Mouse (Mus musculus) CH12.LX (cell line): ENCODE measurements around the gene Pcx. TPM values are rescaled to one million over a fixed set of nuclear protein-coding genes. Genes with fewer than 3 reads are reported as not detected.

Source experiments
- DNase-seq: peaks from one replicate; pipeline ENCODE4 v3.0.0-alpha.2; 2013; ENCODE audit errors: extremely low read depth
- H3K27ac ChIP-seq: 2 replicates; pipeline ENCODE4 v1.5.1; 2012; ENCODE audit warnings: low read depth, mild to moderate bottlenecking, control low read depth, moderate library complexity; ENCODE audit not compliant: insufficient read depth
- H3K27me3 ChIP-seq: replicated peaks from 2 replicates; pipeline ENCODE3; 2012; ENCODE audit warnings: inconsistent platforms
- H3K36me3 ChIP-seq, 2 experiments: replicated peaks in 1 of 2; 2 replicates each; pipeline versions ENCODE3 to v1.6.1; 2012; ENCODE audit warnings: inconsistent platforms in 1 of 2, low read length in 1 of 2, mild to moderate bottlenecking in 1 of 2, mixed read lengths in 1 of 2, moderate library complexity in 1 of 2; ENCODE audit not compliant: control insufficient read depth in 1 of 2, insufficient read depth in 1 of 2
- H3K4me1 ChIP-seq, 2 experiments: 2 replicates each; pipeline ENCODE4 v1.6.1; 2012; ENCODE audit warnings: inconsistent platforms in 1 of 2, moderate library complexity in 1 of 2; ENCODE audit not compliant: insufficient read depth in 2 of 2, control insufficient read depth in 1 of 2
- H3K4me2 ChIP-seq: 2 replicates; pipeline ENCODE4 v1.6.1; 2012; ENCODE audit warnings: low read depth, mild to moderate bottlenecking, control low read depth; ENCODE audit not compliant: poor library complexity, insufficient read depth, severe bottlenecking
- H3K4me3 ChIP-seq, 3 experiments: fragments of 150-350 bp in 1 of 3; sonication (generic) in 1 of 3; replicated peaks in 1 of 3; 2 replicates each; pipeline versions ENCODE3 to v1.5.1; 2011 to 2012; ENCODE audit warnings: low read depth in 2 of 3, low read length in 2 of 3, mild to moderate bottlenecking in 2 of 3, moderate library complexity in 2 of 3, control low read depth in 1 of 3, improper control_type of control experiment in 1 of 3, inconsistent platforms in 1 of 3, mixed read lengths in 1 of 3; ENCODE audit not compliant: poor library complexity in 1 of 3
- H3K79me2 ChIP-seq: replicated peaks from 2 replicates; pipeline ENCODE4 v1.6.1; 2012; ENCODE audit warnings: mild to moderate bottlenecking, moderate library complexity; ENCODE audit not compliant: control insufficient read depth, poor library complexity, insufficient read depth, severe bottlenecking; ENCODE audit errors: extremely low read depth
- H3K9ac ChIP-seq: 2 replicates; pipeline ENCODE4 v1.6.1; 2012; ENCODE audit warnings: low read depth, mild to moderate bottlenecking, control low read depth, moderate library complexity; ENCODE audit not compliant: insufficient read depth
- H3K9me3 ChIP-seq: replicated peaks from 2 replicates; pipeline ENCODE3; 2012; ENCODE audit warnings: low read length, inconsistent platforms, mixed read lengths
- BHLHE40 ChIP-seq: IDR thresholded peaks from 2 replicates; pipeline ENCODE4 v1.6.1; 2011; ENCODE audit warnings: mild to moderate bottlenecking, low read depth, low read length, improper control_type of control experiment
- E2F4 ChIP-seq: IDR thresholded peaks from 2 replicates; pipeline ENCODE4 v1.6.1; 2011; ENCODE audit warnings: low read depth, low read length, improper control_type of control experiment; ENCODE audit not compliant: insufficient replicate concordance
- ETS1 ChIP-seq: conservative IDR thresholded peaks from 2 replicates; pipeline ENCODE4 v1.6.1; 2012; ENCODE audit warnings: low read depth, mild to moderate bottlenecking, inconsistent platforms, low read length, improper control_type of control experiment, moderate library complexity
- HCFC1 ChIP-seq: IDR thresholded peaks from 2 replicates; pipeline ENCODE4 v1.6.1; 2012; ENCODE audit warnings: low read depth, mild to moderate bottlenecking, inconsistent platforms, low read length, improper control_type of control experiment
- IRF4 ChIP-seq: IDR thresholded peaks from 2 replicates; pipeline ENCODE4 v1.6.1; 2014; ENCODE audit warnings: low read depth, mild to moderate bottlenecking, inconsistent platforms, low read length, improper control_type of control experiment
- JUN ChIP-seq: IDR thresholded peaks from 2 replicates; pipeline ENCODE4 v1.6.1; 2011; ENCODE audit warnings: low read depth, mild to moderate bottlenecking, low read length, improper control_type of control experiment, moderate library complexity; ENCODE audit not compliant: insufficient read depth
- MAFK ChIP-seq: IDR thresholded peaks from 2 replicates; pipeline ENCODE4 v1.6.1; 2011; ENCODE audit warnings: low read length, improper control_type of control experiment; ENCODE audit not compliant: insufficient replicate concordance
- MAZ ChIP-seq: IDR thresholded peaks from 2 replicates; pipeline ENCODE4 v1.6.1; 2012; ENCODE audit warnings: low read depth, mild to moderate bottlenecking, inconsistent platforms, low read length, improper control_type of control experiment, moderate library complexity
- NRF1 ChIP-seq: IDR thresholded peaks from 2 replicates; pipeline ENCODE4 v1.6.1; 2014; ENCODE audit warnings: low read depth, mild to moderate bottlenecking, inconsistent platforms, low read length, improper control_type of control experiment, moderate library complexity
- PAX5 ChIP-seq: IDR thresholded peaks from 2 replicates; pipeline ENCODE4 v1.6.1; 2012; ENCODE audit warnings: low read length, inconsistent platforms, mixed read lengths
- POLR2A ChIP-seq: IDR thresholded peaks from 2 replicates; pipeline ENCODE4 v1.6.1; 2011; ENCODE audit warnings: low read depth, mild to moderate bottlenecking, improper control_type of control experiment, low read length
- RAD21 ChIP-seq: IDR thresholded peaks from 2 replicates; pipeline ENCODE4 v1.6.1; 2011; ENCODE audit warnings: low read depth, mild to moderate bottlenecking, low read length, improper control_type of control experiment, moderate library complexity
- RCOR1 ChIP-seq: conservative IDR thresholded peaks from 2 replicates; pipeline ENCODE4 v1.6.1; 2012; ENCODE audit warnings: low read depth, mild to moderate bottlenecking, inconsistent platforms, low read length, improper control_type of control experiment
- TCF12 ChIP-seq: IDR thresholded peaks from 2 replicates; pipeline ENCODE4 v1.6.1; 2014; ENCODE audit warnings: low read depth, mild to moderate bottlenecking, inconsistent platforms, low read length, improper control_type of control experiment
- USF2 ChIP-seq: conservative IDR thresholded peaks from 2 replicates; pipeline ENCODE4 v1.6.1; 2011; ENCODE audit warnings: low read depth, low read length, improper control_type of control experiment
- ZNF384 ChIP-seq: IDR thresholded peaks from 2 replicates; pipeline ENCODE4 v1.6.1; 2012; ENCODE audit warnings: low read depth, low read length, improper control_type of control experiment, inconsistent platforms
- dilution Hi-C: fragments of 300-500 bp; cut with MboI; formaldehyde crosslinking; loops from 2 replicates; pipeline ENCODE4 v1.14.3; 2020; ENCODE audit warnings: low sequenced_read_pairs; ENCODE audit not compliant: extremely low pct_unique_long_range_greater_than_20kb, extremely low pct_ligation_motif_present
- in situ Hi-C: fragments of 300-500 bp; cut with MboI; formaldehyde crosslinking; loops from 3 replicates; pipeline ENCODE4 v1.14.3; 2019; ENCODE audit warnings: low sequenced_read_pairs, low pct_ligation_motif_present, low pct_unique_long_range_greater_than_20kb, mixed read lengths
- polyA plus RNA-seq: library from polyadenylated mRNA; unstranded; fragments of >175 nt; gene quantifications from 2 replicates; pipeline ENCODE4 v1.2.1, GENCODE M21; 2012; ENCODE audit warnings: low read depth; ENCODE audit not compliant: insufficient read length
- total RNA-seq, 2 experiments: library from RNA; depleted of rRNA; stranded (reverse); fragments of 300-350 nt in 1 of 2; fragments of >200 nt in 1 of 2; gene quantifications; 2 replicates each; pipeline ENCODE4 v1.2.3; 2012 to 2014

Gene Pcx
- total and polyA plus RNA-seq, 3 experiments: 7.7 to 14.2 (median 10.7) TPM

DNA sequence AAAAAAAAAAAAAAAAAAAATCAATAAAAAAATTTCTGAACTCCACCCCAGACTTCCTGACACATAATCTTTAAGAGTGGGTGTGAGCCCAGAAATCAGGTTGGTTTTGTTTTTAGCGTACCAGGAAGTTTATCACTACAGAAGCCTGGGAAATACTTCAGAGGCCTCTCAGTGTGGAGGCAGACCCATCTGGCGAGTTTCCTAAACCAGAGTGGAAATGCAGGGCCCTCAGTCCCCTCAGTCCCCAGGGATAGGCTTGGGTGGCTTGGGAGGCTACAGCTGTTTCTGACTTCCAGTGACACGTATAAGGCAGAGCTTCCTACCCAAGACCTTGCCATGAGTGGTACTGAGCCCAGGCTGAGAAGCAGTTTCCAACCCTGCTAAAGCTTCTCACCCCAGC is 2.5 kb upstream of the Pcx start:
- TF ChIP-seq NRF1 (no peak), E2F4 (no peak), HCFC1 (no peak), ETS1 (peak; percentile 29; the same call in 1 of the 2 replicates), ZNF384 (peak; percentile 38; the same call in 1 of the 2 replicates)
- H3K79me2 ChIP-seq: no peaks in the 10 kb centered on the region
- peaks cover 0 to 28% of the 10 kb centered on the region in 2 experiments; a peak in 2 of 4 replicates for H3K4me1 ChIP-seq
- dilution Hi-C loops: no loop called here
- DNase-seq: peak; percentile 14
- no peak overlapping the region for H3K4me2 ChIP-seq
- no peaks in the 10 kb centered on the region for H3K9me3 ChIP-seq
- peaks cover 2% of the 10 kb centered on the region for H3K27me3 ChIP-seq
- H3K27ac ChIP-seq: no peak overlapping the region
- in situ Hi-C loops: no loop called here
- no peak overlapping the region for H3K4me3 ChIP-seq
- no peak overlapping the region for H3K9ac ChIP-seq
- no peaks in the 10 kb centered on the region for H3K36me3 ChIP-seq

GRCm38 (mm10) chr19:4511116-4511841 is 1.0 kb downstream of the Pcx start:
- Histone ChIP-seq H3K79me2 (no peaks in the 10 kb centered on the region), H3K27ac (no peak overlapping the region), H3K4me2 (peak overlapping the region; percentile 82), H3K4me3 (peak overlapping the region; percentile 52 to 77 (median 76)), H3K36me3 (no peaks in the 10 kb centered on the region), H3K9me3 (no peaks in the 10 kb centered on the region), H3K27me3 (no peaks in the 10 kb centered on the region), H3K9ac (peak overlapping the region; percentile 9; the same call in 1 of the 2 replicates), H3K4me1 (peaks cover 0 to 39% of the 10 kb centered on the region in 2 experiments; a peak in 2 of 4 replicates)
- in situ Hi-C loops: no loop called here
- no peak for DNase-seq
- TF ChIP-seq POLR2A (no peak), PAX5 (no peak), IRF4 (no peak), BHLHE40 (no peak), MAFK (no peak), RAD21 (no peak), TCF12 (no peak), USF2 (no peak), MAZ (no peak), RCOR1 (no peak), JUN (no peak)
- dilution Hi-C loops: no loop called here
